Mouse (Mus musculus): ENCODE measurements around the gene Hnf1a.
"Not testable (repeated sequence)": the region's sequence is repeated elsewhere in the genome, so short reads cannot be mapped to it uniquely, and the experiment has no call there.

Gene Hnf1a

GRCm38 (mm10) chr5:114948891-114949290, 22.0 kb downstream of the Hnf1a start:
- in situ Hi-C loops (cut with MboI, MseI), result no loop called here

GRCm38 (mm10) chr5:114945072-114945471, 25.8 kb downstream of the Hnf1a start:
- in situ Hi-C loops (cut with MboI, MseI), result no loop called here

- in situ Hi-C loops (cut with MboI, MseI), result no loop called here
Observed at GRCm38 (mm10) chr5:114942766-114943130, 28.1 kb downstream of the Hnf1a start.

- in situ Hi-C loops (cut with MboI, MseI), result no loop called here
Observed at GRCm38 (mm10) chr5:114942074-114942765, 28.7 kb downstream of the Hnf1a start, which contains the start of gene 2210016L21Rik. TSS of gene 2210016L21Rik (plus strand) at chr5:114942158.

GRCm38 (mm10) chr5:114941138-114941537, 29.8 kb downstream of the Hnf1a start:
- in situ Hi-C loops (cut with MboI, MseI), result not testable (repeated sequence)

- in situ Hi-C loops (cut with MboI, MseI), result no loop called here
Observed at GRCm38 (mm10) chr5:114935838-114936237, 35.1 kb downstream of the Hnf1a start.

- in situ Hi-C loops (cut with MboI, MseI), result no loop called here
Observed at GRCm38 (mm10) chr5:114933206-114933605, 37.7 kb downstream of the Hnf1a start.

- in situ Hi-C loops (cut with MboI, MseI), result no loop called here
Observed at GRCm38 (mm10) chr5:114931626-114932025, 39.3 kb downstream of the Hnf1a start.

GRCm38 (mm10) chr5:114926753-114927152, 44.1 kb downstream of the Hnf1a start:
- in situ Hi-C loops (cut with MboI, MseI), result no loop called here

GRCm38 (mm10) chr5:114926153-114926684, 44.7 kb downstream of the Hnf1a start:
- in situ Hi-C loops (cut with MboI, MseI), result no loop called here

GRCm38 (mm10) chr5:114922998-114923473, 47.9 kb downstream of the Hnf1a start, which contains the start of gene Oasl1:
TSS of gene Oasl1 (plus strand) at chr5:114923240.
- in situ Hi-C loops (cut with MboI, MseI), result no loop called here

GRCm38 (mm10) chr5:114922366-114922731, 48.5 kb downstream of the Hnf1a start:
- in situ Hi-C loops (cut with MboI, MseI), result no loop called here

GRCm38 (mm10) chr5:114921551-114922365, 49.1 kb downstream of the Hnf1a start:
- in situ Hi-C loops (cut with MboI, MseI), result no loop called here

GRCm38 (mm10) chr5:114917357-114917756, 53.5 kb downstream of the Hnf1a start:
- in situ Hi-C loops (cut with MboI, MseI), result not testable (repeated sequence)

GRCm38 (mm10) chr5:114916777-114917176, 54.1 kb downstream of the Hnf1a start:
- in situ Hi-C loops (cut with MboI, MseI), result no loop called here

- in situ Hi-C loops (cut with MboI, MseI), result no loop called here
Observed at GRCm38 (mm10) chr5:114915854-114916253, 55.0 kb downstream of the Hnf1a start.

- in situ Hi-C loops (cut with MboI, MseI), result loop anchor here (5.0 kb wide), 1 partner anchor 58 kb away; the partner anchor contains the start of gene Gm9936
Observed at GRCm38 (mm10) chr5:114914855-114915254, 56.0 kb downstream of the Hnf1a start.

- in situ Hi-C loops (cut with MboI, MseI), result loop anchor here (5.0 kb wide), 1 partner anchor 56 kb away; the partner anchor contains the start of gene Gm9936
Observed at GRCm38 (mm10) chr5:114913686-114914085, 57.2 kb downstream of the Hnf1a start.

- in situ Hi-C loops (cut with MboI, MseI), result no loop called here
Observed at GRCm38 (mm10) chr5:114908598-114909305, 62.1 kb downstream of the Hnf1a start.

GRCm38 (mm10) chr5:114902413-114902812, 68.5 kb downstream of the Hnf1a start:
- in situ Hi-C loops (cut with MboI, MseI), result no loop called here

All from regulatory T cell (primary cell).